Mouse (Mus musculus) lung, adult 18-20 months (tissue): ENCODE results near the gene Ppp2ca.
A peak's percentile ranks its signal among the peaks of the same experiment; 100 is the strongest.

Source experiments
- DNase-seq, 2 experiments: peaks; one replicate each; pipeline ENCODE4 v3.0.0; 2022; ENCODE audit warnings: mixed read lengths in 2 of 2

The Ppp2ca gene

DNA sequence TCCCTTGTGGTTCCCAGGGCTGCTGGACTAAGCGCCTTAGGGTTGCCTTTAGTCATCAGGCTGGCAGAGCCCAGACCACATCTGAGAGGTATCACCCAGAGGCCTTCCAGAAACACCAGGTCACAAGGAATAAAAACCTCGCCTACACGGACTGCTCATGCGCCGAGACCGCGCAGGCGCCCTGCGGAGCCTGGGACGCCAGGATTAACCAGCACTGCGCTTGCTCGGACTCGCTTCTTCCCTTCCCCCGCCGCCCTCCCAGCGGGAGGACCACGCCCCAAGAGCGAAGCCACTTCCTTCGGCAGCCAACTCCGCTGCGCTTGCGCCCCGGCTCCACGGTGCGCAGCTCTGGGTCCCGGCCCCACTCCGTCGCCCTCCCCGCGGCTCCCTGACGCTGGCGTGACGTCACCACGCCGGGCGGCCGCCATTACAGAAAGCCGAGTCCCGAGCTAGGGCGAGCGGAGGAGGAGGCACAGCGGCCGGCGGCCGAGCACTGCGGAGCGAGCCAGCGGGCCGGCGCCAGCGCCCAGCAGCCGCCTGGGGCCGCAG is at the start of gene Ppp2ca:
TSS of gene Ppp2ca (plus strand) at position 284 of the 549 bp plus-strand sequence.
- peak; percentile 99 for DNase-seq

DNA sequence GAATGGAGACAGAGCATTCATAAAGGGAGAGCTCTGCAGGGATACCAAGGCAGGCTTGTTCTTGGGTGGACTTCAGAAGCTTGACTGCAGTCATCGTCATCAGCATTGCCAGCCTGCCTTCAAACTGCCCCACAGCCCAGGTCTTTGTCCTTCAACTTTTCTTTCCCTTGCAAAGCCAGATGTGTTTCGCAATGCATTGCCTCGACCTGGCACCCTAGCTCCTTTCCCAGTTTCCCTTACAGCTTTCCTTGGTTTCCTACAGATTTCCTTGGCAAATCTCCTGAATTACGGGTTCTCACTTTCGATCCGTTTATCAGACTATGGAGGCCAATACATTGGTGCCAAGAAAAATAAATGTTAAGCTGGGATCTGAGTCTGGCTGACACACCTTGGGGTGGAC is 45.1 kb upstream of the Ppp2ca start:
- DNase-seq: no peak

DNA sequence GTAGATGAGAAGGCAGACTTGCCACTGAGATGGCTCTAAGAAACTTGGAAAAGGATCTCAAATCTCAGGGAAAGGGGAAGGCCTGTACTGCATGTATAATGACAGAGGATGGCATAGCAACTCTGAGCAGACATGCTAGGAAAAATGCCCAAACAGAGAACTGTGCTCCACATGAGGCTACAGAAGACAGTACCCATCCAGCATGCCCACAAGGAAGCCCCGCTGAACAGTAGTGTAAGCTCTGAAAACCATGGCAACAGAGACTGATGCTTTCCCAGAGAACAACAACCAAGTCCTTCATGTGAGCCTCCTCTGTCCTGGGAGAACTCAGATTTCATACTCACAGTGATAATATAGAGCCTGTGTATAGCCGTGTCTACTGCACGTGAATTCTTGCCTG is 43.8 kb upstream of the Ppp2ca start:
- DNase-seq: no peak

GRCm38 (mm10) chr11:52056198-52056597 is 42.3 kb upstream of the Ppp2ca start:
- no peak for DNase-seq

- no peak for DNase-seq
These were observed 39.5 kb upstream of the Ppp2ca start for GRCm38 (mm10) chr11:52059001-52059400.

- DNase-seq: no peak
These were observed 38.2 kb upstream of the Ppp2ca start for GRCm38 (mm10) chr11:52060315-52060714.

DNA sequence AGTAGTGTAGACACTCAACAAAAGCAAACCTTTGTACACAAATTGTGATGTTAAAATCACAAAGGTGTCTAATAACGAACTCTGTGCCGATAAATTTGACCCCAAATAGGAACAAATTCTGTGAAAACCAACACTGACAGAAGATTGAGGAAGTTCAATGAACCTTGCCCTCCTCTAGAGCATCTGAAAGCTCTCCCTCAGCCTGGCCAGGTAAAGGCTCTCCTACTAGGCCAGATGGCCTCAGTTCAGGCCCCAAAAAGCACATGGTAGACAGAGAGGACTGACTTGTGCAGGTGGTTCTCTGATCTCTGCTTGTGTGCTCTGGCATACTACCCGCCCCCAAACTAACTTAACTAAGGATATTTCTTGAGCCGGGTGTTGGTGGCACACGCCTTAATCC is 36.1 kb upstream of the Ppp2ca start:
- no peak for DNase-seq

GRCm38 (mm10) chr11:52064398-52064797 is 34.1 kb upstream of the Ppp2ca start:
- peak; percentile 26 to 53 for DNase-seq

- DNase-seq: no peak
These were observed 32.6 kb upstream of the Ppp2ca start for GRCm38 (mm10) chr11:52065841-52066240.

DNA sequence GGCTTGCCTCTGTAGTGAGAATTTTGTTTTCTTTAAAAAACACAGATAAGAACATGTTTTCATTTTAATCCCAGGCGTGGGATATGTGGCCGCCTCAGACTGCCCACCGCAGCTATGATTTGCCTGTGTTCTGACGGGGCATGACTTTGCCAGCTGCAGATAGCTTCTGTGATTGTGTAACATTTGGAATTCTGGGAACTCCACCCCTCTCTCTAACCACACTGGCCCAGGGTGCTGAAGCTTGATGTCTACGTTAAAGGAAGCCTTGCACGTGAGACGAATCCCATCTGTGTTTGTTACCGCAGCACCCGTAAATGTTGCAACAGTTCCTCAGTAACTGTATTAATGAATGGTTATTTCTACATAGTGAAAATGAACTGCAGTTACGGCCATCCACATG is 26.7 kb upstream of the Ppp2ca start:
- peak; percentile 52 to 71 for DNase-seq

DNA sequence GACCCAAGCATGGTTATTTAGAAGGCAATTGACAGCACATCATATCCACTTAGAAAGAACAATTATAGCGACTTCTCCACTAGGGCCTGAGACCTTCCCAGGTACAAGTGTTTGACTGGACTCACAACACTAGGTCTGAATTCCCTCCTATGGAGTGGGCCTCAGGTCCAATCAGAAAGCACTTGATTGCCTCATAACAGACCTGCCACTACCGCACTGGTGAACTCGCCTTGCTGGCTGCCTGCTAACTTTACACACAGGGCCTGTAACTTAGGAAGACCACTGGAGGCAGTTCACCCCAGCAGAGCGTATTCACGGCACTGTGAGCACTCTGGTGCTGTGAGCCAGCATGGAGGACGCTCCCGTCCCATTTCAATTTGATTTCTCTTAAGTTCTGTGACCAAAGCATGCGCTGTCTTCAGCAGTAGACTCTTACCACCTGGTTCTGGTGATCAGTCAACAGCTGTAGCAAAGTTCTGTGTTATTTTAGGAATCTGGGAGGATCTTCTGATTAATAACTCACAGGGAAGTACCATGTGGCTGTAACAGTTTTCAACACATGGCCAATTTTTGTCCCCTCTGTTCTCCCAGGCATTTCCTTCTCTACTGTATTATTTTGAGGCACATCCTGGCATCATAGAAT is 24.8 kb upstream of the Ppp2ca start:
- no peak for DNase-seq

DNA sequence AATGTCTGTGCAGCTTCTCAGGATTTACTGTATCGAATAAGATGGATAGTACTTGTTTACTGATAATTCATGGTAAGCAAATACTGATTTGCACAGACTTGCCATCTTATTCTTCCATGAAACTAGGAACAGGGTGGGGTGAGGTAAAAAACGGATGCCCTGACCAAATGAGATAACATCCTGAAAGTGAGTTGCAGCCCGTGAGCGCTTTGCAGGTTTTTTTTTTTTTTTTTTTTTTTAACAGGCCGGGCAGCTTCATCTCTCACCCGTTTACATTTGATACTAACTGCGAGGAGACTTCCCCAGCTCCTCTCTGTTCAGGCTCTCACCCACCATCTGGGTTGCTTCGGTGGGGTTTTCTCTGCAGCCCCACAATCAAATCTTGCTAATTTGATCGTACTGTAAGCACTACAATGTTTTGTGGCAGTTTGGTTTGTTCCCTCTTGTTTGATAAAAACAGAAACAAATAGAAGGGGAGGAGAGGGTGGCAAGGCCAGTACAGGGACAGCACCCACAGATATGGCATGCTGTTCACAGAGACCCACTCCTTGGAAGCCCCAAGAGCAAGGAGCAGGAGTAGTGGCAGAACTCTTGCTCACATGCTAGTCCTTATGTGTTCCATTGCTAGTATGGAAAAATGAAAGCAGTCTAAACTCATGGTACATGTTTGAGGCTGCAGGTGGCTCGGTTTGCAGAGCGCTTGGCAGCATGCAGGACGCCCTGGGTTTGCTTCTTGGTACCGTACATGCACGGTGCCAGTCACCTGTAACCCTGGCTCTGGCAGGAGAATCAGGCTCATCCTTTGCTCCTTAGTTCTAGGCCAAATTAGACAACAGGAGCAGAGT is 23.6 kb upstream of the Ppp2ca start:
- no peak for DNase-seq

DNA sequence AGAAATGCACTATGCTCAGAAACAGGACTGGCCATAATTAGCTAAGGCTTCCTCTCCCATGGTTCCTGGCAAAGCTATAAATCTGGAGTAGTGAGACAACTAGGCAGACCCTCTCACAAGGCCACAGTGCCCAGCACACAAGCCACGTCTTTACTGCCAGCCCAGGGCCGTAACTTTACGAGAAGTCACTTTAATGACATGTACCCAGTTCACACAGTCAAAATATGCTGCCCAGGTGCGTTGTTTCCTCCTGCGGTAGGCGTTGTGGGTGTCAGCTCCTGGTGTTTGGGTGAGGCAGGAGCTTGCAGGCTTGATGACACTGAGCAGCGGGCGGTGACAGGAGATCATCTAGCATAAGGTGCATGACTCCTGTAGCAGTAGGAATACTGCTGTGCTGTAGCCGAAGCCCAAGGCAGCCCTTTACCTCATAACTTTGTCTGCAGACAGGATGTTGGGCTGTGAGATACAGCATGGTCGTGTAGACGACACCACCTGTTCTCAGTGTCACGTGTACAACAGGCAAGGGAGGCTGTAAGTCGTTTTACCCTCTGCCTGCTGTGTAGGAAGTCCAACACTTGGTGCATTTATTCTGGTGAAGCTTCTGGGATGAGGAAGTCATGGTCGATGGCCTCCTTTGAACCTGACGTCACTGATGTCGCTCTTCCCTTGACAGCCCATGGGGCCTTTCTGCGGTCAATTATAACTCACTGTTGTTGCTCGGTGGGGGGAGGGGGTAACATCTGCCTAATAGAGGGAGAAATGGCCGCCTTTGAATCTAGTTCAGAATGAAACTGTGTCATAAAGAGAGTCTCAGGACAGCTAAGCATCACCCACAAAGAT is 22.5 kb upstream of the Ppp2ca start:
- no peak for DNase-seq

GRCm38 (mm10) chr11:52076742-52077352 is 21.6 kb upstream of the Ppp2ca start:
- peak in 1 of 2 experiments; percentile 42 for DNase-seq

DNA sequence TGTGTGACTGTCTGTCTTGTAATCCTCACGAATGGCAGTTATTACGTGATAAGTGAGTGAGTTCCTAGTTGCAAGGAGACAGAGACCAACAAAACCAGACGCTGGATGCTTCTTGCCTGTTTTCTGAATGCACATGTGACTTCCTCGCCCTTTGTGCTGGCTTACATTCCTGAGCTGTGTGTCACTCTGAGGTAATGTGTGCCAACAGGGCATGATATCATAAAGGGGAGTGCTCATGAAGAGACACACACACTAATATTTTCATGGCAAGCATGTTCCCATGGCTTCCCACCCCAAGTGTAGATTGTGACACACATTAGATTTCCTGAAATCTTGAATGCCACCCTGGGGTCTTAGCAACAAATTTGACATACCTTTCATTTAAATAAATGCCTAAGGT is 20.5 kb upstream of the Ppp2ca start:
- DNase-seq: peak; percentile 50 to 77

DNA sequence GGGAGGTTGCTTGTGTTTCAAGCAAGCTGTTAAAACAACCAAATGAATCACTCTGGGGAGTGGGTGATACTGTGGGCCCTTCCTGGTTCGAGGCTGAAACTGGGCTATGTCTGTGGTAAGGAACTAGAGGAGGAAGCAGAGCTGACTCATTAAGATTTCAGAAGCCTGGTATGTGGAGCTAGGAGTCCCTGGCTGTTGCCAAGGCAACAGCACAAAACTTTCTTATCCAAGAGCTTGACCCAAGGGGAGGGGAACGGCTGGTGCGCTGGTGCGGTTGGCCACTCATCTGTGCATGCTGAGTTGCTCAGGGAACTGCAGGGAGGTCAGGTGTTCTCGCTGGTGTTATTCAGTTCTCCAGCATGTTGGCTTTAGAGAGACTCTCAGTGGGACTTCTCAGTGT is 18.5 kb upstream of the Ppp2ca start:
- peak; percentile 73 to 76 for DNase-seq

GRCm38 (mm10) chr11:52080656-52081055 is 17.8 kb upstream of the Ppp2ca start:
- DNase-seq: no peak

GRCm38 (mm10) chr11:52085857-52086203 is 12.7 kb upstream of the Ppp2ca start:
- no peak for DNase-seq

DNA sequence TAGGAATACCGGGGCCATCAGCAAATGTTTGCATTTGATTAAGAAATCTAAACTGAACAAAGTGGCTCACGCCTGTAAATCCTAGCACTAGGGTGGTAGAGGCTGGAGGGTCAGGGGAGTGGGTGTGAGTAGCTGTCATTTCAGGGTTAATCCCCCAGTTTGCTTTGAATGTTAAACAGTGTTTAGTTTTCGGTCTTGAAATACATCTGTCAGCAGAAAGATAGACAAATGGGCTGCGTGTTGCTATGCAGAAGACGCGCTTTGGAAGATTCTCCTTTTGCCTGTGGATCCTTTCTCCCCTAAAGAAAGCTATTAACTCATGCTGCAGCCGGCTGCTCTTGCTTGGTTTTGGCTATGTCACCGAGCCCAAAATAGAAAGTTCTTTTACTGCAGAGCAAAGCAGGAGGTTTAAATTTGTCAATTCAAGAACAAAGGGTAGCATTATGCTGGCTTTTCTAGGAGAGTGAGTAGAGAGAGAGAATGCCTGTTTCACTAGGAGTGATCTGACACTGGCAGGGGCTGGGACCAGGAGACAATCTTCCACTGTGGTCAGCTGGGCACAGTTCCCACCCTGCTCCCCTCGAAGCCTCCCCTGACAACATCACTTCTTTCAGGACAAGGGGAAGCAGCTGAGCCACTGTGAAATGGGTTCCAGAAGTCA is 12.1 kb upstream of the Ppp2ca start:
- no peak for DNase-seq

DNA sequence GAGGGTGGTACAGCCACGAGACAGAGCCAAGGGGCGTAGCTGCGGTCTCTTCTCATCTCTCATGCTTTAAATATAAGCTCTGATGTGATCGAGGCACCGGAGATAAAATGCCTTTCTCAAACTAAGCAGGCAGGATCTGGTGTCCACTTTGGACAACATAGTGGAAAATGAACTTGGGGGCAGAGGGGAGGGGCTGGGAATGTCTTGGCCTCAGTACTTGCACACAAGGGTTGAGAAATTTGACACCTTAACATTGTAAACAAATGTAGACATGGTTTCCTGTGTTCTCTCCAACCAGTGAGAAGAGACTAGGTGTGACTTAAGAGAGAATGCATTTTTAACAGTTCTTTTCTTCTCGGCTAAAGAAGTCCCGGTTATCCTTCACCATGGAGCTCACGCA is 9.2 kb upstream of the Ppp2ca start:
- DNase-seq: no peak

DNA sequence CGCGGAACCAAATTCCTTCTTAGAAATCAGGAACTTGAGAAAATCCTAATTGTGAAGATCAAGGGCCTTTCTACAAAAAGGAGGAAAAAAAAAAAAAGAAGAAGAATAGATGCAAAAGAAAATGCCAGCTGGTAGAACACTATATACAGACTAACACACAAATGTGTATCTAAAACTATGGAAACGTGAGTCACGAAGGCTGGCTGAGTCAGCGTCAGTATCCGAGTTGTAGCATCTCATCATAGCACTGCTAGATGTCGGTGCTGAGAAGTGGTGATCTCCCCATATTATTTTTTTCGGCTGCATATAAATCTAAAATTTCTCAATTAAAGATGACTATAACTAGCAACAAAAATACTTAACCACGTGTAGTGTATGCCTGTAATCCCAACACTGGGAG is 7.2 kb upstream of the Ppp2ca start:
- DNase-seq: no peak

GRCm38 (mm10) chr11:52094568-52094967 is 3.9 kb upstream of the Ppp2ca start:
- peak; percentile 33 to 57 for DNase-seq
